Mouse (Mus musculus): ENCODE measurements at regions not wholly inside any gene's neighbourhood (a gene's known extent, or its start where the extent isn't known, plus 50 kb on each side); places are given as distances from the start of the nearest gene placed in this dataset.

- TF ChIP-seq CTCF (IDR thresholded peaks at IDR 0.05; ENCODE audit: low read depth, low read length) (no peak), GATA1 (IDR thresholded peaks at IDR 0.05; ENCODE audit: borderline replicate concordance, low read length) (no peak), TAL1 (conservative IDR thresholded peaks at IDR 0.05; ENCODE audit: low read depth, low read length) (no peak), POLR2AphosphoS5 (IDR thresholded peaks at IDR 0.05; ENCODE audit: insufficient replicate concordance, low read depth, low read length) (no peak)
Measured at GRCm38 (mm10) chr12:109747776-109748175, 147.6 kb upstream of the Rtl1 start.
